Mouse (Mus musculus) heart, postnatal 10 days (tissue): Measurements from ENCODE around the gene Chrna9. TPM values are rescaled to one million over a fixed set of nuclear protein-coding genes. Genes with fewer than 3 reads are reported as not detected.

Experiments used
- DNase-seq, 2 experiments: peaks; one replicate each; pipeline ENCODE4 v3.0.0; 2021
- intact Hi-C: fragments of 180-260 bp; cut with DNase I; formaldehyde crosslinking; loops from one replicate; pipeline ENCODE4 v1.15.1; 2025
- total RNA-seq, 2 experiments: library from RNA; stranded (reverse); gene quantifications; 2 replicates each; pipeline ENCODE4 v1.2.3; 2021

Gene Chrna9
- under 1 TPM in 1 of 2 experiments, not detected in 1; 0.55 TPM for total RNA-seq

DNA sequence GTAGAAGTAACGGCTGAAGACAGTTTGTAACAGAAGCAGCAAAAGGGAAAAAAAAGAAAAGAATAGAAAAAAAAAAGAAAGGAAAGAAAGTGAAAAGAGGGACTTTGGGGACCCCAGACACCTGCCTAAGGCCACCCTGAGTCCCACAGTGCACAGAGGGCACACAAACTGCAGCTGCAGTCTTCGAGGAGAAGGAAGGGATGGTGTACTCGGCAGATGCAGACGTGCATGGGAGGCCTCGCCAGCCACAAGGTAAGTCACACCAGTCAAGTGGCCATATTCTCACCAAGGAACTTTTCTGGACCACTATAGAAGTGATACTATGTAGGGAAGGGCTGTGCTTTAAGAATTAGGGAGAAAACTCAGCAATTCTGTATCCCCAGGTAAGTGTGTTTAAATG, at the start of gene Chrna9:
Gene Chrna9 (plus strand): TSS at position 139 of the 400 bp plus-strand sequence.
- intact Hi-C loops = loop anchor here (5.0 to 10.0 kb wide), 2 partner anchors 162 to 230 kb away; no protein-coding TSS in a partner anchor

GRCm38 (mm10) chr5:65885699-65886443, 48.9 kb upstream of the Chrna9 start:
- DNase-seq = no peak
- intact Hi-C loops = no loop called here

More for the DNA sequence above, at the start of gene Chrna9:
- no peak for DNase-seq

- no peak for DNase-seq
- intact Hi-C loops = no loop called here
Observed at GRCm38 (mm10) chr5:65888102-65888501, 46.6 kb upstream of the Chrna9 start.

DNA sequence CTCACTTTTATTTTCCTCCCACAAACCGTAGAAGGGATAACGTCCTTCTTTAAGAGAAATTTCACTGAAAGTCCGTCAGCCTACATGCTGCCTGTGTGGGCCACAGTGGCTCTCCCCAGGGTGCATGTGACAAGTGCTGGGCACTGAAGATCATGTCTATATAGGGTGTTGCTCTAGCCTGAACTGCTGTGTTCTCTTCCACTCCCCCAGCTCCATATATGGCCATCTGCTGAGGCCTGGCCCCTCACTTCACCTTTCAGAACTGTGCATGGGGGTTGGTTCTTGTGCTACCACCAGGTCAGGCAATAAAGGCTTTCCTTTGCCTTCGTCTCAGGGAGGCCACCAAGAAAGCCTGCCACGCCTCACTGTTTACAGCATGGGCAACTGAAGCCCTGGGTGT, 45.7 kb upstream of the Chrna9 start:
- no peak for DNase-seq
- intact Hi-C loops = no loop called here

GRCm38 (mm10) chr5:65891251-65891826, 43.4 kb upstream of the Chrna9 start:
- DNase-seq = no peak
- intact Hi-C loops = no loop called here

GRCm38 (mm10) chr5:65895121-65895692, 39.5 kb upstream of the Chrna9 start:
- intact Hi-C loops = no loop called here
- no peak for DNase-seq

DNA sequence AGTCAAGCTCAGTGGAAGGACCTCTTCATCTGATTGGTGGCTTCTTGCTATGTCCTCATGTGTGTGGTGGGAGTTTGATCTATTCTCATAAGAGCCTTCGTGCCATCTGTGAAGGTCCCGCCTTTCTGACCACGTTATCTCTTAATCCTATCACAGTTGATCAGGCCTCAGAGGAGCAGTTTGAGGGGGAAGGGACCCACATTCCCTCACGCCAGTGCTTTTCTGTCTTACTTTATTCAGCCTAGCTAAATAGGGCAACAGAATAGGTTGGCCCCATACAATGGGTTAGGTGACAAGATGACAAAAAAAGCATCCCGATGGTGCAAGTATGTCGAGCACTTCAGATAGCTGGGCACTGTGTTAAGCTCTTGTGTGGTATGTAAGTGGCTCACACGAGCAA, 39.0 kb upstream of the Chrna9 start:
- intact Hi-C loops = no loop called here
- no peak for DNase-seq

DNA sequence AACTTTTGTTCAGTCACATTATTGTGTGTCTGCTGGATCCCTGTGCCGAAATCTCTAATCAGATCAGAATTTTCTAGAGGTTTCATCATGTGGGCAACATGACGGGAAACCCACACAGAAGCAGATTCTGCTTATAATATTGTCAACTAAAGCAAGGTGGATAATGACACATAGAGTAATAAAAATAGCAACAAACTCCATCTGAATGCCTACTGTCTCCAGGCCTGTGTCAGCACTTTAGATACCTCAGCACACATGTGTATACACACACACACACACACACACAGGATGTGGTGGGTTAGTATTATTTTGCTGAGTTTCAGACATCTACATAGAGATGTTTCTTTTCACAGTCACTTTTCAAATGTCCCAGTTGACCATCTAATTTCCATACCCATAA, 37.0 kb upstream of the Chrna9 start:
- DNase-seq = no peak
- intact Hi-C loops = no loop called here

- no peak for DNase-seq
- intact Hi-C loops = no loop called here
Observed at GRCm38 (mm10) chr5:65898683-65899082, 36.0 kb upstream of the Chrna9 start.

GRCm38 (mm10) chr5:65900113-65900512, 34.6 kb upstream of the Chrna9 start:
- intact Hi-C loops = no loop called here
- DNase-seq = no peak

DNA sequence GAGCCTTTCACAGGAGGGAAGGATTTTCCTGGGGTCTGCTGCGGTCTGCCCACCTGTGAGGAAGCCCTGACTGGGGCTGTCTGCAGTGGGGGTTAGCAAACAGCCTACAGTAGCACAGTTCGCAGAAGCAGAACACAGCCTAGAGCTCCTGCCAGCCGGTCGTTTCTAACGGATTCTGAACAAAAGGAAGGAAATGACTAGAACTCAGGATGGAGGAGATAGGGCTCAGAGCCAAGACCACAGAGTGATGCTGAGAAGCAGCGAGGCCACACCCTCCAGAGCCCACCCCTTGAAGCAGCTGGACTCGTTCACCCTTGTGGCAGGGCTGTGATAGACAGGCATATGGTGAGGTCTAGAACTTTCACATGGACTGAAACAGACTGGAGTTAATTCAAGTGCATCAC, 33.9 kb upstream of the Chrna9 start:
- peak; percentile 47 to 48 for DNase-seq
- intact Hi-C loops = no loop called here

DNA sequence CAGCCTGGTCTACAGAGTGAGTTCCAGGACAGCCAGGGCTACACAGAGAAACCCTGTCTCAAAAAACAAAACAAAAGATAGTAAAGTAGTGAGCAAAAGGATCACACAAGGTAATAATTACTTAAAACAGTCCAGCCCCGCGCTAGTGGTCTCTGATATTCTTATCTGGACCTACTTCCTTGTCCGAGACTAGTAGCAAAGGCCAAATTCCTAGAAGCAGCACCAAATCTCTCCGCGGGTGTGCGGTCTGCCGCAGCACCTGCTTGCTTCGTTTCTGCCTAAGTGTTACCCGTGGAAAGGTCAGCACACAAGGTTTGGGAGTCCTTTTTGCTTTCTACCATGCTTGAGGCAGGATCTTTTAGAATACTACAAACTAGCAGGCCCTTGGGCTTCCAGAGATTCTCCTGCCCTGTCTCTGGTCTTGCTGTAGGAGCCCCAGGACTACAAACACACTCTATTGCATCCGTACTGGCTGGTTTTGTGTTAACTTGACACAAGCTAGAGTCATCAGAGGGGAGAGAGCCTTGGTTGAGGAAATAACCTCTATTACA, 32.8 kb upstream of the Chrna9 start:
- DNase-seq = no peak
- intact Hi-C loops = no loop called here

DNA sequence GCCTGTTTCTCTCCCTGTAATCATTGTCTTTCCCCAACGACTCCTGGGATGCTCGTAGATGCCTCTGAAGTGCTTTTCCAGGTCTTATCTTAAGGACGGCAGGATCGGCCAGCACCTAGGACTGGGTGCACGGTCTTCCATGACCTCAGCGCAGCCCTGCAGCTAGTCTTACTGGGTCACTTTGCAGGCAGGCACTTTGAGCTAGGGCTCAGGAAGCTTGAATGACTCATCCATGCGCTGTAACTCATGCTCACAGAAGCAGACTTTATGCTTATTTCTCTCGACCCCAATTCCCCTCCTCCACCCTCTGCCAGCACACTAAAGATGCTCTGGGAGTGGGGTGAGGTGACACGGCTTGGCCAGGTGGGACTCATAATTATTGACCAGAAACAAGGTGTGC, 31.9 kb upstream of the Chrna9 start:
- intact Hi-C loops = no loop called here
- DNase-seq = no peak

- intact Hi-C loops = no loop called here
- no peak for DNase-seq
Observed at GRCm38 (mm10) chr5:65904476-65904875, 30.2 kb upstream of the Chrna9 start.

- intact Hi-C loops = no loop called here
- DNase-seq = no peak
Observed at GRCm38 (mm10) chr5:65908751-65909150, 26.0 kb upstream of the Chrna9 start.

DNA sequence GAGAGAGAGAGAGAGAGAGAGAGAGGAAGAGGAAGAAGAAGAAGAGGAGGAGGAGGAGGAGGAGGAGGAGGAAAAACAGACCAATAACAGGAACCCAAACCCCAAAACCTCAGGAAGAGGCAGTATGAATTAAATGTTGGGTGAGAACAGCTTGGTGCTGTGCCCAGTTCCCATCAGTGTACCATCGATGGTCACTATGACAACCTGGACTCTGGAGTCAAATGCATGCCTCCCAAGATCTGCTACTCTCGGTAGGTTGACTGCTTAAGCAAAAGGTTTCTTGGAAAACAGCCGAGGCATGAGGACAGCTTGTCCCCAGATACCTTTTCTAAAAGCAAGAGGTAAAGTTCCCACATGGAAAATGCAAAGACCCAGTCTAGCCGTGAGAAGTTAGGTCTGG, 25.4 kb upstream of the Chrna9 start:
- intact Hi-C loops = no loop called here
- DNase-seq = no peak

- intact Hi-C loops = no loop called here
- no peak for DNase-seq
Observed at GRCm38 (mm10) chr5:65910398-65910797, 24.3 kb upstream of the Chrna9 start.

- intact Hi-C loops = no loop called here
- DNase-seq = no peak
Observed at GRCm38 (mm10) chr5:65911676-65912075, 23.0 kb upstream of the Chrna9 start.

- intact Hi-C loops = no loop called here
- no peak for DNase-seq
Observed at GRCm38 (mm10) chr5:65912201-65912600, 22.5 kb upstream of the Chrna9 start.

DNA sequence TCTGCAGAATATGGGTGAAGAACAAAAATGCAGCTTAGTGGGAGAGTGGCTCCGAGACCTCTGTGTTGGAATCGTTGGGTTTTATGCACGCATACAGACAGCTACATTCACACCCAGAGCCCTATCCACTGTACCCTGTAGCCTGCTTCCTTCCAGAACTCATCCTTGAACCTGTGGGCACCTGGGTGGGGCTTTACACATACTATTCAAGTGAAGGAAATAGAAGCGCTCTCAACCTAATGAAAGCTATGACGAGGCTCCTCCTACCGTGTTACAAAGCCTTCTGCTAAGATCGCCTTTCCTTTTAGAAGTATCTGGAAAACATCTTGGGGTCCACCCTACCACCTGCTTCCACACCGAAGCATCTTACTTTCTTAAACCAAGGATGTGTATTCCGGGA, 21.6 kb upstream of the Chrna9 start:
- intact Hi-C loops = no loop called here

DNA sequence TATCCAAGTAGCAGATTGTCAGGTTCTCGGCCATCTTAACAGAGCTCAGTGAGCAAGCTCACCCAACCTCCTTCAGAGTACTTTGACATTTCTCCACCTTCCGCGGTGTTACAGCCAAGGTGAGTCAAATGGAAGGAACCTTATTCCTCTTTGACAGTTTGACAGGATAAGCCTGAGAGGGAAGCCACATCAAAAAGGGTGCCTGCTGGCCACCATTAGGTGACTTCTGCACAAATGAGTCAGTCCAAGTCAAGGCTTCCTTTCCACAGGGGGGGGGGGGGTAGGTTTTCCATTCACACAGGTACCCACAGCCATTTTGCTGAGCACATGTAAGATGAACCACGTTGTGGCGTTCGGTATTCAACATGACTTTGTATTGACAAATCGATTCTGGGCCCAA, 20.4 kb upstream of the Chrna9 start:
- intact Hi-C loops = no loop called here
- no peak for DNase-seq

More for the DNA sequence above, 21.6 kb upstream of the Chrna9 start:
- DNase-seq = no peak

DNA sequence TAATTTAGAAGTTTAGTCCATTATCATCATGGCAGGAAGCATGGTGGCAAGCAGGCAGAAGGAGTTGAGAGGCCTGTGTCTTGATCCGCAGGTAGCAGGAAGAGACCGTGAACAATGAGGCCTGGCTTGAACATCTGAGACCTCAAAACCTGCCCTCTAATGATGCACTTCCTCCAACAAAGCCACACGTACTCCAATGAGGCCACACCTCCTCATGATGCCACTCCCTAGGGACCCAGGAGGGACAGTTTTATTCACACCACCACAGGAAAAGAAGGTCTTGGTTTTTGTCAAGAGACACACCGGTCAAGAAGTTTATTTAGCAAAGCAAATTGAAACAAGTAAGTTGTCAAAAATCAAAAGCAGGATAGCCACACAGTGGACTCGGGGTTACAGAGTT, 17.8 kb upstream of the Chrna9 start:
- intact Hi-C loops = no loop called here
- DNase-seq = no peak
